Mouse (Mus musculus) frontal cortex, postnatal 36 days (tissue): ENCODE measurements at regions not wholly inside any gene's neighbourhood (a gene's known extent, or its start where the extent isn't known, plus 50 kb on each side); places are given as distances from the start of the nearest gene placed in this dataset.
A peak's percentile ranks its signal among the peaks of the same experiment; 100 is the strongest.

Experiments
- DNase-seq, 2 experiments: peaks; one replicate each; pipeline ENCODE4 v3.0.0; 2022; ENCODE audit warnings: low spot score in 2 of 2

- no peak for DNase-seq
Observed at GRCm38 (mm10) chr2:95142151-95142550, 704.2 kb upstream of the Api5 start.

GRCm38 (mm10) chr2:95140116-95140515 lies 702.2 kb upstream of the Api5 start:
- no peak for DNase-seq

GRCm38 (mm10) chr2:95136636-95137035 lies 698.7 kb upstream of the Api5 start:
- DNase-seq: peak; percentile 6 to 22

GRCm38 (mm10) chr2:95131181-95131580 lies 693.2 kb upstream of the Api5 start:
- DNase-seq: no peak

GRCm38 (mm10) chr2:95128721-95129120 lies 690.8 kb upstream of the Api5 start:
- no peak for DNase-seq

GRCm38 (mm10) chr2:95119544-95119943 lies 681.6 kb upstream of the Api5 start:
- DNase-seq: no peak

GRCm38 (mm10) chr2:95097055-95097454 lies 659.1 kb upstream of the Api5 start:
- DNase-seq: no peak

- no peak for DNase-seq
Observed at GRCm38 (mm10) chr2:95054636-95055035, 616.7 kb upstream of the Api5 start.

GRCm38 (mm10) chr2:95053866-95054265 lies 615.9 kb upstream of the Api5 start:
- no peak for DNase-seq
